Mouse (Mus musculus) limb, embryonic 11.5 days (tissue): ENCODE results near the gene Ppm1n. TPM values are rescaled to one million over a fixed set of nuclear protein-coding genes. Genes with fewer than 3 reads are reported as not detected.
A peak's percentile ranks its signal among the peaks of the same experiment; 100 is the strongest.
"Not testable (repeated sequence)": the region's sequence is repeated elsewhere in the genome, so short reads cannot be mapped to it uniquely, and the experiment has no call there.

Source experiments
- ATAC-seq: fragments of 200-750 bp; cut with Nextera tagmentation; 2 replicates; pipeline ENCODE4 v1.8.0; 2017; ENCODE audit warnings: low read depth; ENCODE audit not compliant: insufficient number of reproducible peaks, low FRiP score, low TSS enrichment
- DNase-seq: peaks from one replicate; pipeline ENCODE4 v3.0.0-alpha.2; 2015; ENCODE audit warnings: low spot score
- H3K27ac ChIP-seq: fragments of 300-500 bp; sonication (generic); replicated peaks from 2 replicates; pipeline ENCODE4 v1.5.1; 2014; ENCODE audit warnings: low read depth, mild to moderate bottlenecking, low read length
- H3K27me3 ChIP-seq: fragments of 300-500 bp; sonication (generic); 2 replicates; pipeline ENCODE4 v1.6.1; 2014; ENCODE audit warnings: mild to moderate bottlenecking, low read length, mixed read lengths; ENCODE audit not compliant: control insufficient read depth, insufficient read depth
- H3K36me3 ChIP-seq: fragments of 300-500 bp; sonication (generic); 2 replicates; pipeline ENCODE4 v1.6.1; 2014; ENCODE audit warnings: mild to moderate bottlenecking, low read length, moderate library complexity, mixed read lengths; ENCODE audit not compliant: control insufficient read depth, insufficient read depth
- H3K4me1 ChIP-seq: fragments of 300-500 bp; sonication (generic); 2 replicates; pipeline ENCODE4 v1.6.1; 2014; ENCODE audit warnings: low read length, mixed read lengths; ENCODE audit not compliant: control insufficient read depth, insufficient read depth
- H3K4me2 ChIP-seq: fragments of 300-500 bp; sonication (generic); 2 replicates; pipeline ENCODE4 v1.6.1; 2014; ENCODE audit warnings: low read depth, mild to moderate bottlenecking, moderate library complexity; ENCODE audit not compliant: severe bottlenecking
- H3K4me3 ChIP-seq: fragments of 300-500 bp; sonication (generic); 2 replicates; pipeline ENCODE4 v1.5.1; 2014; ENCODE audit warnings: low read depth, low read length
- H3K9ac ChIP-seq: fragments of 300-500 bp; sonication (generic); 2 replicates; pipeline ENCODE4 v1.6.1; 2014; ENCODE audit warnings: mild to moderate bottlenecking, low read length
- H3K9me3 ChIP-seq: fragments of 300-500 bp; sonication (generic); 2 replicates; pipeline ENCODE4 v1.6.1; 2016; ENCODE audit warnings: low read length; ENCODE audit not compliant: control insufficient read depth
- WGBS: fragments of 180-500 bp; shearing (Covaris S2); extraction: QIAGEN DNeasy Blood & Tissue Kit; methylation state at CpG from one replicate; pipeline ENCODE4 v1.1.7; 2014; 5-methylcytosine and 5-hydroxymethylcytosine counted together
- polyA plus RNA-seq: library from polyadenylated mRNA; unstranded; fragments of >200 nt; fragmentation: Nextera tagmentation; extraction: Ambion mirVana; gene quantifications from 2 replicates; pipeline ENCODE4 v1.2.1, GENCODE M21; 2014

The Ppm1n gene
- polyA plus RNA-seq, 1 experiment from 2014 or later, result 0.24 TPM

GRCm38 (mm10) chr7:19282791-19283405, 3.0 kb upstream of the Ppm1n start:
- H3K4me2 ChIP-seq, result peak overlapping the region; percentile 90
- peaks cover 11% of the 10 kb centered on the region; the same call in 1 of the 2 replicates for H3K4me1 ChIP-seq
- 0 out of 2 replicates have a peak, but pooled peaks cover 3% of the 10 kb centered on the region for H3K9me3 ChIP-seq
- ATAC-seq (peak; percentile 74), DNase-seq (peak; percentile 82)
- WGBS, result 1% methylated on average over 30 of the region's 35 CpGs
- H3K27me3 ChIP-seq, result peaks cover 45% of the 10 kb centered on the region
- H3K4me3 ChIP-seq, result peak overlapping the region; percentile 43
- H3K27ac ChIP-seq, result no peak overlapping the region
- H3K36me3 ChIP-seq, result no peaks in the 10 kb centered on the region
- H3K9ac ChIP-seq, result peak overlapping the region; percentile 61; the same call in 1 of the 2 replicates

GRCm38 (mm10) chr7:19282385-19282784, 2.5 kb upstream of the Ppm1n start, which contains the start of gene Rtn2:
Gene Rtn2 (plus strand): TSS chr7:19282624.
- peak; percentile 46 for ATAC-seq
- Histone ChIP-seq H3K27me3 (peaks cover 50% of the 10 kb centered on the region), H3K27ac (no peak within 1 kb of the TSS), H3K36me3 (no peaks in the 10 kb centered on the region), H3K4me3 (peak within 1 kb of the TSS; percentile 43), H3K4me1 (peaks cover 11% of the 10 kb centered on the region; the same call in 1 of the 2 replicates), H3K4me2 (peak within 1 kb of the TSS; percentile 90), H3K9me3 (0 out of 2 replicates have a peak, but pooled peaks cover 3% of the 10 kb centered on the region), H3K9ac (peak within 1 kb of the TSS; percentile 61; the same call in 1 of the 2 replicates)
- peak; percentile 83 for DNase-seq
- 2% methylated on average over 37 of the region's 37 CpGs for WGBS

GRCm38 (mm10) chr7:19281680-19282304, 1.9 kb upstream of the Ppm1n start:
- not testable (repeated sequence) for H3K36me3 ChIP-seq, H3K4me3 ChIP-seq, H3K4me2 ChIP-seq, H3K27ac ChIP-seq, H3K9me3 ChIP-seq, H3K9ac ChIP-seq, ATAC-seq
- H3K4me1 ChIP-seq, result peaks cover 11% of the 10 kb centered on the region; the same call in 1 of the 2 replicates
- peak; percentile 43 for DNase-seq
- peaks cover 50% of the 10 kb centered on the region for H3K27me3 ChIP-seq
- WGBS, result 25% methylated on average over 6 of the region's 6 CpGs

GRCm38 (mm10) chr7:19279052-19279451, 812 bp downstream of the Ppm1n start:
- H3K4me3 ChIP-seq, result peak overlapping the region; percentile 29
- H3K4me2 ChIP-seq, result peak overlapping the region; percentile 42
- H3K36me3 ChIP-seq, result no peaks in the 10 kb centered on the region
- DNase-seq, result peak; percentile 33
- 6% methylated on average over 34 of the region's 34 CpGs for WGBS
- no peak overlapping the region for H3K9ac ChIP-seq
- ATAC-seq, result no peak
- H3K27ac ChIP-seq, result no peak overlapping the region
- 0 out of 2 replicates have a peak, but pooled peaks cover 3% of the 10 kb centered on the region for H3K9me3 ChIP-seq
- H3K27me3 ChIP-seq, result peaks cover 50% of the 10 kb centered on the region
- peaks cover 11% of the 10 kb centered on the region; the same call in 1 of the 2 replicates for H3K4me1 ChIP-seq

GRCm38 (mm10) chr7:19276253-19276652, 3.6 kb downstream of the Ppm1n start:
- Histone ChIP-seq H3K27ac (no peak overlapping the region), H3K4me3 (no peak overlapping the region), H3K4me1 (0 out of 2 replicates have a peak, but pooled peaks cover 6% of the 10 kb centered on the region), H3K9ac (no peak overlapping the region), H3K36me3 (no peaks in the 10 kb centered on the region), H3K4me2 (no peak overlapping the region), H3K9me3 (0 out of 2 replicates have a peak, but pooled peaks cover 3% of the 10 kb centered on the region), H3K27me3 (peaks cover 36% of the 10 kb centered on the region)
- ATAC-seq (no peak), DNase-seq (no peak)
- WGBS, result 49% methylated on average over 4 of the region's 4 CpGs

GRCm38 (mm10) chr7:19272173-19272764, 7.6 kb downstream of the Ppm1n start:
- H3K36me3 ChIP-seq, result no peaks in the 10 kb centered on the region
- no peaks in the 10 kb centered on the region for H3K9me3 ChIP-seq
- H3K27ac ChIP-seq, result peak overlapping the region; percentile 63
- no peaks in the 10 kb centered on the region for H3K27me3 ChIP-seq
- DNase-seq (peak; percentile 88), ATAC-seq (peak; percentile 74)
- under 1% methylated on average over 36 of the region's 36 CpGs for WGBS
- peak overlapping the region; percentile 70 for H3K9ac ChIP-seq
- H3K4me1 ChIP-seq, result peaks cover 17% of the 10 kb centered on the region
- peak overlapping the region; percentile 89 for H3K4me3 ChIP-seq
- peak overlapping the region; percentile 99 for H3K4me2 ChIP-seq

GRCm38 (mm10) chr7:19271238-19272172, 8.4 kb downstream of the Ppm1n start, which contains the start of gene Vasp:
Gene Vasp (minus strand): TSS chr7:19271817.
- no peaks in the 10 kb centered on the region for H3K27me3 ChIP-seq
- peak within 1 kb of the TSS; percentile 89 for H3K4me3 ChIP-seq
- no peaks in the 10 kb centered on the region for H3K36me3 ChIP-seq
- H3K27ac ChIP-seq, result peak within 1 kb of the TSS; percentile 70
- ATAC-seq (peak; percentile 39), DNase-seq (peak; percentile 89)
- H3K9me3 ChIP-seq, result no peaks in the 10 kb centered on the region
- H3K4me2 ChIP-seq, result peak within 1 kb of the TSS; percentile 99
- H3K4me1 ChIP-seq, result peaks cover 19% of the 10 kb centered on the region
- under 1% methylated on average over 62 of the region's 62 CpGs for WGBS
- H3K9ac ChIP-seq, result peak within 1 kb of the TSS; percentile 70
